Comparison of ENCODE assay signal across 8 mouse cellular contexts in genomic region chr6:140766365-140766764, GRCm38 (mm10). TPM values are rescaled to one million over a fixed set of nuclear protein-coding genes. Genes with fewer than 3 reads are reported as not detected.
A peak's percentile ranks its signal among the peaks of the same experiment; 100 is the strongest.
DNase-seq lines count a peak whose midpoint lies in the region; ATAC-seq and TF ChIP-seq lines count a peak whose summit lies in the region.

No protein-coding gene starts in this region.

- no peaks in the 10 kb centered on the region for H3K9me3 ChIP-seq in E14TG2a.4 (ENCODE audit: low read length)
- H3K9me3 ChIP-seq in forebrain, embryonic 15.5 days = no peaks in the 10 kb centered on the region

- TF ChIP-seq CTCF in E14TG2a.4 (conservative IDR thresholded peaks at IDR 0.05; ENCODE audit: low read length) = peak; percentile 61
- peak; percentile 87 for TF ChIP-seq CTCF in left cerebral cortex, adult 2 months (IDR thresholded peaks at IDR 0.05)

- 43% methylated on average over 9 of the region's 9 CpGs for WGBS in forebrain, embryonic 15.5 days

- H3K4me1 ChIP-seq in E14TG2a.4 (replicated peaks; ENCODE audit: low read depth, low read length) = peaks cover 38% of the 10 kb centered on the region
- peaks cover 9% of the 10 kb centered on the region; the same call in 1 of the 2 replicates for H3K4me1 ChIP-seq in forebrain, embryonic 15.5 days

- no peak overlapping the region for H3K4me3 ChIP-seq in E14TG2a.4 (replicated peaks; ENCODE audit: low read length)
- H3K4me3 ChIP-seq in left cerebral cortex, adult 2 months = no peak overlapping the region; the same call in 1 of the 2 replicates
- no peak overlapping the region for H3K4me3 ChIP-seq in forebrain, embryonic 15.5 days

- DNase-seq in left cerebral cortex, adult 18-20 months (ENCODE audit: low spot score in 2 of 2) = peak; percentile 53 to 60
- no peak for DNase-seq in left cerebral cortex, postnatal 36 days (ENCODE audit: low spot score in 2 of 2)
- DNase-seq in forelimb bud, embryonic 11.5 days (ENCODE audit: low read depth, low spot score) = peak; percentile 55
- DNase-seq in left cerebral cortex, adult 2 months (ENCODE audit: extremely low spot score in 1 of 2, low spot score in 2 of 2) = peak; percentile 29 to 51
- peak; percentile 11 for DNase-seq in retina, postnatal 7 days (ENCODE audit: low read depth, low spot score)

- H3K36me3 ChIP-seq in E14TG2a.4 (ENCODE audit: insufficient read depth, low read length) = no peaks in the 10 kb centered on the region
- no peaks in the 10 kb centered on the region for H3K36me3 ChIP-seq in forebrain, embryonic 15.5 days

- H3K27me3 ChIP-seq in E14TG2a.4 (ENCODE audit: insufficient read depth, low read length) = peaks cover 9% of the 10 kb centered on the region
- no peaks in the 10 kb centered on the region for H3K27me3 ChIP-seq in forebrain, embryonic 15.5 days

- intact Hi-C loops in left cerebral cortex, postnatal 36 days (cut with DNase I) = loop anchor here (2.0 to 10.0 kb wide), 5 partner anchors 88 to 811 kb away; no protein-coding TSS in a partner anchor
- intact Hi-C loops in left cerebral cortex, adult 2 months (cut with DNase I) = loop anchor here (2.0 to 10.0 kb wide), 6 partner anchors 88 to 810 kb away; no protein-coding TSS in a partner anchor

- peak; percentile 77 for ATAC-seq in activated CD4-positive, CD25-positive, alpha-beta regulatory T cell, adult 4 months
- no peak for ATAC-seq in forebrain, embryonic 15.5 days (replicated peaks)

- H3K27ac ChIP-seq in left cerebral cortex, adult 2 months = no peak overlapping the region
- no peak overlapping the region for H3K27ac ChIP-seq in forebrain, embryonic 15.5 days (replicated peaks)

- no peak overlapping the region for H3K4me2 ChIP-seq in forebrain, embryonic 15.5 days (replicated peaks)

- H3K9ac ChIP-seq in forebrain, embryonic 15.5 days (replicated peaks) = no peak overlapping the region

RNA-seq across cellular contexts. Expression of gene Gm11077, which starts 37.3 kb away (rescaled TPM):
- not detected for total RNA-seq in left cerebral cortex, adult 18-20 months (2021)
- not detected for total RNA-seq in left cerebral cortex, postnatal 36 days (2021)
- polyA plus RNA-seq in activated CD4-positive, CD25-positive, alpha-beta regulatory T cell, adult 4 months (2017; shearing (Covaris generic)) = not detected
- not detected for total RNA-seq in left cerebral cortex, adult 2 months (2021)
- not detected in 2 replicates for polyA plus RNA-seq in forebrain, embryonic 15.5 days (2015; fragmentation: Nextera tagmentation; extraction: Ambion mirVana)

Comparison
In these comparisons a context has a peak if more than half of its experiments do, and no peak if none do; other contexts are left out.
1. DNase-seq: peak in left cerebral cortex, adult 18-20 months (2 of 2), forelimb bud, embryonic 11.5 days (single experiment), left cerebral cortex, adult 2 months (2 of 2) and retina, postnatal 7 days (single experiment); none in left cerebral cortex, postnatal 36 days (0 of 2).